Mouse (Mus musculus) mouse trophoblast stem cell (cell line): ENCODE results near the gene Aars2.

Source experiments
- in situ Hi-C, 2 experiments: fragments of 300-500 bp; cut with MseI, MboI; formaldehyde crosslinking; loops; 2 replicates in 1 of 2; 3 replicates in 1 of 2; pipeline ENCODE4 v1.15.1; 2025

The Aars2 gene

GRCm38 (mm10) chr17:45506700-45507189, at the start of gene Aars2:
Aars2 (plus strand) TSS chr17:45506841.
- in situ Hi-C loops, result no loop called here

DNA sequence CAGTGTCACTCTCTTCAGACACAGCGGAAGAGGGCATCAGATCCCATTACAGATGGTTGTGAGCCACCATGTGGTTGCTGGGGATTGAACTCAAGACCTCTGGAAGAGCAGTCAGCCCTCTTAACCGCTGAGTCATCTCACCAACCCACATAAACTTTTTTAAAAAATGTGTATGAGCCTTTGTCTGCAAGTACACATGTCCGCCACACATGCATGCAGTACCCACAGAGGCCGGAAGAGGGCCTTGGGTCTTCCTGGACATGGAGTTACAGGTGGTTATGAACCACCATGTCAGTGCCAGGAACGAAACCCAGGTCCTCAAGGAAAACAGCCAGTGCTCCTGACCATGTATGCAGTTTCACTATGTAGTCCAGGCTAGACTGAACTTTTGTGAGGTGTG, 49.2 kb upstream of the Aars2 start:
- in situ Hi-C loops, result no loop called here

GRCm38 (mm10) chr17:45458516-45458915, 48.1 kb upstream of the Aars2 start:
- in situ Hi-C loops, result no loop called here

- in situ Hi-C loops, result no loop called here
These were observed 47.6 kb upstream of the Aars2 start for GRCm38 (mm10) chr17:45459062-45459461.

DNA sequence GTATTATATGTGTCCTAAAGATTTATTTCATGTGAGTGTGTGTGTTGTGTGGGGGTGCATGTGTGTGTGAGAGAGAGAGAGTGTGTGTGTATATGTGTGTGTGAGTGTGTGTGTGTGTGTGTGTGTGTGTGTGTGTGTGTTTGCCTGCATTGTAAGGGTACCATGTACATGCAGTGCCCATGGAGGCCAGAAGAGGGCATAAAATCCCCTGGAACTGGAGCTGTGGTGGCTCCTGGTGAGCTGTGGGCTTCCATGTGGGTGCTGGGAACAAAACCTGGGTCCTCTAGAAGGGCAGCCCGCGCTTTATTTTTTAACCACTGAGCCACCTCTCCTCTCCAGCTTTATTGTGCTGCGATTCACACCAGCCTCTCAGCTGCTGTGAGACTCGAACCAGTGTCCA, 44.1 kb upstream of the Aars2 start:
- in situ Hi-C loops, result no loop called here

- in situ Hi-C loops, result no loop called here
These were observed 42.4 kb upstream of the Aars2 start for GRCm38 (mm10) chr17:45464255-45464654.

DNA sequence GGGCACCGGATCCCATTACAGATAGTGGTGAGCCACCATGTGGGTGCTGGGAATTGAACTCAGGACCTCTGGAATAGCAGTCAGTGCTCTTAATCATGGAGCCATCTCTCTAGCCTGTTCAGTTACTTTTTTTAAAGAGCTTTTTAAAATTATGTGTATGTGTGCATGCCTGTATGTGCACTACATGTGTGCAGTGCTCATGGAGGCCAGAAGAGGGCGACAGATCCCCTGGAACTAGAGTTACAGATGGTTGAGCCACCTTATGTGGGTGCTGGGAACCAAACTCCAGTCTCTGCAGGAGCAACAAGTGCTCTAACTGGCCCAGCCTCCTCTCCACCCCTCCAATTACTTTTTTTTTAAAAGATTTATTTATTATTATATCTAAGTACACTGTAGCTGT, 39.9 kb upstream of the Aars2 start:
- in situ Hi-C loops, result no loop called here

DNA sequence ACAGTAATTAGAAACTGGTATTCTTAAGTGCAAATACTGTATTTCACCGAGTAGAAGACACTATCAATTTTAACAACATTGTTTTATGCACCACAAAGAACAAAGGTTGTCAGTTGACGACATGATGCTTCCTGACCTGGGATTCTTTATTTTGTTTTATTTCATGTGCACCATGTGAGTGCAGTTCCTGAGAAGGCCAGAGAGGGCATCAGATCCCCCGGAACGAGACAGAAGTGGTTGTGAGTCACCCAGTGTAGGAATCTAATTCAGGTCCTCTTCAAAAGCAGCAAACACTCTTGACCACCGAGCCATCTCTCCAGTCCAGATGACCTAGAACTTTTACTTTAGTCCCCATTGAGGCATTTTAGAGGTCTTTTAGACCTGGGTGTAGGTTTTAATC, 38.3 kb upstream of the Aars2 start:
- in situ Hi-C loops, result no loop called here

DNA sequence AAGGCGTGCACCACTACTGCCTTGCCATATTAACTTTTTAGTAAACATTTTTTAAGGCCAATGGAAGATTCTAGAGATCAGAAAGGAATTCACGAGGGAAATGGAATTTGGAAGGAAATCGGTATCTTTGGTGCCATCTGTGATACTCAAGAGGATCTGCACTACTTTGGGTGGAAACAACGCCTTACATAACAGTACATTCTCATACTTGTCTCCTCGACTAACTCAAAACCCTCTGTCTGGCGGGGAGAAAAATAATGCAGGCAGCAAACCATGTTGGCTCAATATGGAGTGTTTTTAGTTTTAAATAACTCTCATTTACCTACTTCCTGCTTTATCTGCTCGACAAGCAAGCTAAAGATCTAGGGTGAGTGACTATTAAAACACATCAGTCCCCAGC, 35.9 kb upstream of the Aars2 start:
- in situ Hi-C loops, result no loop called here

DNA sequence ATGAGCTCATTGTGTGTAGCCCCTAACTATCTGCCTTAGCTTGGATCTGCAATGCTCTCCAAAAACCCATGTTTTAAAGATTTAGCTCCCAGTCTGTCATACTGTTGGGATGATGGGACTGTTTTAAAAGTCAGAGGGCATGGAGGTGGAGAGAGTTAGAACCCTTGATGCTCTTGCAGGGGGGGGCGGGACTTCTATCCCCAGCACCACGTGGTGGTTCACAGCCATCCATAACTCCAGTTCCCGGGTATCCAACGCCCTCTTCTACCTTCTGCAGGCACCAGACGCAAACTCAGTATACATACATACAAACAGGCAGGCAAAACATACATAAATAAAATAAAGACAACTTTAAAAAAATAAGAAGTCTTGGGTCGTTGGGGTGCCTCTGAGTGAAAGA, 33.0 kb upstream of the Aars2 start:
- in situ Hi-C loops, result no loop called here

DNA sequence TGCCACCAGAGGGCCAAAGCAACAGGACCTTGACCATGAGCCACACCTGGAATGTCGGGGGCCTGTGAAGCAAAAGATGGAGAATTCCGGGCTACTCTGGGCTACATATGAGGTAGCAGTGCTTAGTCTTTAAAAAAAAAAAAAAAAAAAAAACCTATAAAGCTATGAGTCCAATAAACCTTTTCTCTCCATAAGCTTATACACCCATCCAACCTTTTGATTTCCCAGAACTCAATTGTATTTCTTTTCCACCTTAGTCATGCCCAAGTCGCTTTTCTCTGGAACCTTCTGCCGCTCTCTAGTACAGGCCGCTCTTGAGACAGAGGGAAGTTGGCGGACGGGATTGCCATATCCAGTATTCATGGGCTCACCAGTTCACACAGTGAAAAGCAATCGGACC, 32.5 kb upstream of the Aars2 start:
- in situ Hi-C loops, result no loop called here

- in situ Hi-C loops, result loop anchor here in 1 of 2 experiments (5.0 kb wide), 1 partner anchor 57 kb away; no protein-coding TSS in a partner anchor
These were observed 31.8 kb upstream of the Aars2 start, which contains the start of gene Spats1 for GRCm38 (mm10) chr17:45474669-45475465. Spats1 (minus strand) TSS chr17:45475415.

GRCm38 (mm10) chr17:45478234-45478825, 28.3 kb upstream of the Aars2 start:
- in situ Hi-C loops, result loop anchor here in 1 of 2 experiments (5.0 kb wide), 1 partner anchor 54 kb away; no protein-coding TSS in a partner anchor

- in situ Hi-C loops, result loop anchor here (5.0 kb wide), 1 partner anchor 72 kb away; no protein-coding TSS in a partner anchor
These were observed 26.2 kb upstream of the Aars2 start for GRCm38 (mm10) chr17:45480429-45480828.

- in situ Hi-C loops, result no loop called here
These were observed 21.1 kb upstream of the Aars2 start for GRCm38 (mm10) chr17:45485581-45485980.

DNA sequence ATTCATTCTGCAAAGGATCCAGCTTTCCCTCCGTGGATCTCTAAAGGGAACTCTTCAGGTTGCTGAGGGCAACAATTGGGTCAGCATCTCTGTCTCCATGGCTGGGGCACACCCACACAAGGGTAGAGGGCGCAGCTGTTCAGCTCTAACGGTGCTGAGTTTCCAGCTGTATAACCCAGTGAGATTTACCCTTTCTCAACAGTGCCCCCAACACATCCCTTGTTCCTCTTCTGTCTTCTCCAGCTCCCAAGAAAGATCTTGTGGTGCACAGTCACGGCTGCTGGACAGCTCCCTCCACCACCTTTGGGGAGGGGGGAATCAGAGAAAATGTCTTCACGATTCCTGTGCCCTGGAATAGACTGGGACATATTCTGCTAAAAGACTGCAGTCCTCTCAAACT, 19.4 kb upstream of the Aars2 start:
- in situ Hi-C loops, result no loop called here

GRCm38 (mm10) chr17:45488321-45489254, 18.1 kb upstream of the Aars2 start:
- in situ Hi-C loops, result no loop called here

DNA sequence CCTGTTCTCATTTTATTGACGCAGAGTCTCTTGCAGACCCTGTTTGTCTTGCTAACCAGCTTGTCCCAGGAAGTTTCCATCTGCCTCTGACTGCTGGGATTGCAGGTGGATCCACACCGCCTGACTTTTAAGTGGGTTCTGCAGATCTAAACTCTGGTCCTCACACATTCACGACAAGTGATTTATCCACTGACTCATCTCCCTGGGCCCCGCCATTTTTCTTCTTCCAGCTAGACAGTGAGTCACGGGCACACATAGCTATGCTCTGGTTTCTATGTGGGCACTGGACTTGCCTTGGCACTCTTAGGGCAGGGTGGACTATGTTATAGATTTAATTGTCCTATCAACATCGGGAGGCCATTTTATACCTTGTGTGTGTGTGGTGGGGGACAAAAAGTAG, 16.9 kb upstream of the Aars2 start:
- in situ Hi-C loops, result no loop called here

- in situ Hi-C loops, result no loop called here
These were observed 16.0 kb upstream of the Aars2 start for GRCm38 (mm10) chr17:45490532-45491154.

- in situ Hi-C loops, result no loop called here
These were observed 11.2 kb upstream of the Aars2 start for GRCm38 (mm10) chr17:45495398-45495797.

GRCm38 (mm10) chr17:45498397-45498796, 8.2 kb upstream of the Aars2 start:
- in situ Hi-C loops, result no loop called here
